Mouse (Mus musculus): Measurements from ENCODE around the gene Atat1. TPM values are rescaled to one million over a fixed set of nuclear protein-coding genes. Genes with fewer than 3 reads are reported as not detected.

The Atat1 gene
- polyA plus RNA-seq, 1 experiment from 2014 or later, result 50.8 TPM

GRCm38 (mm10) chr17:35870151-35870883 is 39.6 kb downstream of the Atat1 start:
- H3K4me2 ChIP-seq (ENCODE audit: low read depth, low read length), result peak overlapping the region; percentile 90
- H3K27me3 ChIP-seq (ENCODE audit: control insufficient read depth, insufficient read depth, low read length), result no peaks in the 10 kb centered on the region
- peak overlapping the region; percentile 85 for H3K9ac ChIP-seq (ENCODE audit: low read length)
- H3K9me3 ChIP-seq (replicated peaks; ENCODE audit: control insufficient read depth, low read length), result peaks cover 5% of the 10 kb centered on the region; the same call in 1 of the 2 replicates
- H3K27ac ChIP-seq (ENCODE audit: low read length), result peak overlapping the region; percentile 99
- peaks cover 6% of the 10 kb centered on the region; the same call in 1 of the 2 replicates for H3K36me3 ChIP-seq (ENCODE audit: control insufficient read depth, insufficient read depth, low read length)
- H3K4me3 ChIP-seq (replicated peaks; ENCODE audit: low read length), result peak overlapping the region; percentile 74
- 46% methylated on average over 9 of the region's 9 CpGs for WGBS
- H3K4me1 ChIP-seq (ENCODE audit: control insufficient read depth, insufficient read depth, low read length), result peaks cover 47% of the 10 kb centered on the region
- ATAC-seq (ENCODE audit: insufficient read depth, low FRiP score), result peak; percentile 23; the same call in 1 of the 2 replicates

GRCm38 (mm10) chr17:35869346-35870067 is 40.4 kb downstream of the Atat1 start:
- peaks cover 6% of the 10 kb centered on the region; the same call in 1 of the 2 replicates for H3K36me3 ChIP-seq (ENCODE audit: control insufficient read depth, insufficient read depth, low read length)

GRCm38 (mm10) chr17:35868961-35869345 is 40.9 kb downstream of the Atat1 start:
- Histone ChIP-seq H3K27ac (ENCODE audit: low read length) (peak overlapping the region; percentile 99), H3K4me2 (ENCODE audit: low read depth, low read length) (peak overlapping the region; percentile 90), H3K36me3 (ENCODE audit: control insufficient read depth, insufficient read depth, low read length) (peaks cover 6% of the 10 kb centered on the region; the same call in 1 of the 2 replicates), H3K4me1 (ENCODE audit: control insufficient read depth, insufficient read depth, low read length) (peaks cover 54% of the 10 kb centered on the region), H3K9ac (ENCODE audit: low read length) (peak overlapping the region; percentile 85), H3K4me3 (replicated peaks; ENCODE audit: low read length) (peak overlapping the region; percentile 74), H3K9me3 (replicated peaks; ENCODE audit: control insufficient read depth, low read length) (peaks cover 5% of the 10 kb centered on the region; the same call in 1 of the 2 replicates), H3K27me3 (ENCODE audit: control insufficient read depth, insufficient read depth, low read length) (no peaks in the 10 kb centered on the region)
- 4% methylated on average over 7 of the region's 7 CpGs for WGBS
- no peak for ATAC-seq (ENCODE audit: insufficient read depth, low FRiP score)

More at GRCm38 (mm10) chr17:35869346-35870067, 40.4 kb downstream of the Atat1 start:
- Histone ChIP-seq H3K9ac (ENCODE audit: low read length) (peak overlapping the region; percentile 85), H3K4me3 (replicated peaks; ENCODE audit: low read length) (peak overlapping the region; percentile 74), H3K4me2 (ENCODE audit: low read depth, low read length) (peak overlapping the region; percentile 90), H3K27ac (ENCODE audit: low read length) (peak overlapping the region; percentile 99), H3K9me3 (replicated peaks; ENCODE audit: control insufficient read depth, low read length) (peaks cover 5% of the 10 kb centered on the region; the same call in 1 of the 2 replicates), H3K27me3 (ENCODE audit: control insufficient read depth, insufficient read depth, low read length) (no peaks in the 10 kb centered on the region), H3K4me1 (ENCODE audit: control insufficient read depth, insufficient read depth, low read length) (peaks cover 54% of the 10 kb centered on the region)
- ATAC-seq (ENCODE audit: insufficient read depth, low FRiP score), result no peak
- WGBS, result 2% methylated on average over 7 of the region's 7 CpGs

DNA sequence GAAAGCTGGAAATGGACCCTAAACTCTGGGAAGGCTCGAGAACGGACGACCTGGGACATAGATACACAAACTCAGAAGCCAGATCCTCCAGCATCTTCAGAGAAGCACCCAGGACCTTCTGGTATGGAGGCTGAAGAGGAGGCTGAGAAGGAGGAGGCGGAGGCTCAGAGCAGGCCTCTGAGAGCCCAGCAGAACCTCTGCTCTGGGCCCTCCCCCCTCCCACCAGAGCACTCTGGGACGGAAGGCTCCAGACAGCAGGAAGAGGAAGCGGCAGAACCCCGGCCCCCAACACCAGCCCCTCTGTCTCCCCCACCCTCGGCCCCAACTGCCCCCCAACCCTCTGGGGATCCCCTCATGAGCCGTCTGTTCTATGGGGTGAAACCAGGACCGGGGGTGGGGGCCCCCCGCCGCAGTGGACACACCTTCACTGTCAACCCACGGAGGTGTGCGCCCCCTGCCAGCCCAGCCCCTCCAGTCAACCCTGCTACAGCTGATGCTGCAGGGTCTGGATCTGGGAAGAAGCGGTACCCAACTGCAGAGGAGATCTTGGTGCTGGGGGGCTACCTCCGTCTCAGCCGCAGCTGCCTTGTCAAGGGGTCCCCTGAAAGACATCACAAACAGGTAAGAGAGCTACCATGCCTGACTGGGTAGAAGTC is 41.6 kb downstream of the Atat1 start:
- Histone ChIP-seq H3K4me2 (ENCODE audit: low read depth, low read length) (peak overlapping the region; percentile 90), H3K9me3 (replicated peaks; ENCODE audit: control insufficient read depth, low read length) (peaks cover 5% of the 10 kb centered on the region; the same call in 1 of the 2 replicates), H3K27ac (ENCODE audit: low read length) (peak overlapping the region; percentile 99), H3K36me3 (ENCODE audit: control insufficient read depth, insufficient read depth, low read length) (peaks cover 6% of the 10 kb centered on the region; the same call in 1 of the 2 replicates), H3K4me3 (replicated peaks; ENCODE audit: low read length) (peak overlapping the region; percentile 74), H3K9ac (ENCODE audit: low read length) (peak overlapping the region; percentile 85), H3K4me1 (ENCODE audit: control insufficient read depth, insufficient read depth, low read length) (peaks cover 54% of the 10 kb centered on the region), H3K27me3 (ENCODE audit: control insufficient read depth, insufficient read depth, low read length) (no peaks in the 10 kb centered on the region)
- no peak for ATAC-seq (ENCODE audit: insufficient read depth, low FRiP score)
- WGBS, result 24% methylated on average over 14 of the region's 17 CpGs

DNA sequence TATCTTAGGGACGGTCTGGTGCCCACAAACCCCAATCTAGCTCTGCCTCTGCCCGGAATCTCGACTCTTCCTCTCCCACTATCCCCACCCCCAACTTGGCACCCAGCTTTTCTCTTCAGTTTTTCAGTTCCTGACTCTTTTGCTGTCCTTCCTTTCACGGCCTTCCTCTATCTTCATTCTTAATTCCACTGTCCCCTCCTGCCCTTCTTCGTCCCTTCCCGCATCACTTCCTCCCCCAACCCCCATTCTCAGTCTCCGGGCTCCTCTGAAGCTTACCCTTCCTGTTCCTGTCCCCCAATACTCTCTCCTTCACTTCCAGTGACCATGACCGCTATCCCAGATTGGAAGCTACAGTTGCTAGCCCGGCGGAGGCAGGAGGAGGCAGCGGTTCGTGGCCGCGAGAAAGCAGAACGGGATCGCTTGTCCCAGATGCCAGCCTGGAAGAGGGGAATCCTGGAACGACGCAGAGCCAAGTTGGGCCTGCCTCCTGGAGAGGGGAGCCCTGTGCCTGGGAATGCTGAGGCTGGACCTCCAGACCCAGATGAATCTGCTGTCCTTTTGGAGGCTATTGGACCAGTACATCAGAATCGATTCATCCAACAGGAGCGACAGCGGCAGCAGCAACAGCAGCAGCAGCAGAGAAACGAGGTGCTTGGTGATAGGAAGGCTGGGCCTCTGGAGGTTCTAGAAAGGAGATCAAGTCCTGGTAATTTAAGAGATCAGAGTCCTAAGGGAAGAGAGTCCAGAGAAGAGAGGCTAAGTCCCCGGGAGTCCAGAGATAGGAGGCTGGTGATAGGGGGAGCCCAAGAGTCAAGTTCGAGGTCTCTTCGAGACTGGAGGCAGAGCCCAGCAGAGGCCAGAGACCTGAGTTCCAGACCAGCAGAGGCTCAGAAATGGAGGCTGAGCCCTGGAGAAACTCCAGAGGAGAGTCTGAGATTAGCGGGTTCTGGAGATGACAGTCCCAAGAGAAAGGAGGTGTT is 42.7 kb downstream of the Atat1 start:
- ATAC-seq (ENCODE audit: insufficient read depth, low FRiP score), result no peak
- Histone ChIP-seq H3K4me1 (ENCODE audit: control insufficient read depth, insufficient read depth, low read length) (peaks cover 49% of the 10 kb centered on the region), H3K9me3 (replicated peaks; ENCODE audit: control insufficient read depth, low read length) (peaks cover 5% of the 10 kb centered on the region; the same call in 1 of the 2 replicates), H3K9ac (ENCODE audit: low read length) (peak overlapping the region; percentile 85), H3K27ac (ENCODE audit: low read length) (peak overlapping the region; percentile 99), H3K27me3 (ENCODE audit: control insufficient read depth, insufficient read depth, low read length) (no peaks in the 10 kb centered on the region), H3K4me3 (replicated peaks; ENCODE audit: low read length) (peak overlapping the region; percentile 74), H3K4me2 (ENCODE audit: low read depth, low read length) (peak overlapping the region; percentile 90), H3K36me3 (ENCODE audit: control insufficient read depth, insufficient read depth, low read length) (peaks cover 6% of the 10 kb centered on the region; the same call in 1 of the 2 replicates)
- WGBS, result 14% methylated on average over 26 of the region's 26 CpGs

DNA sequence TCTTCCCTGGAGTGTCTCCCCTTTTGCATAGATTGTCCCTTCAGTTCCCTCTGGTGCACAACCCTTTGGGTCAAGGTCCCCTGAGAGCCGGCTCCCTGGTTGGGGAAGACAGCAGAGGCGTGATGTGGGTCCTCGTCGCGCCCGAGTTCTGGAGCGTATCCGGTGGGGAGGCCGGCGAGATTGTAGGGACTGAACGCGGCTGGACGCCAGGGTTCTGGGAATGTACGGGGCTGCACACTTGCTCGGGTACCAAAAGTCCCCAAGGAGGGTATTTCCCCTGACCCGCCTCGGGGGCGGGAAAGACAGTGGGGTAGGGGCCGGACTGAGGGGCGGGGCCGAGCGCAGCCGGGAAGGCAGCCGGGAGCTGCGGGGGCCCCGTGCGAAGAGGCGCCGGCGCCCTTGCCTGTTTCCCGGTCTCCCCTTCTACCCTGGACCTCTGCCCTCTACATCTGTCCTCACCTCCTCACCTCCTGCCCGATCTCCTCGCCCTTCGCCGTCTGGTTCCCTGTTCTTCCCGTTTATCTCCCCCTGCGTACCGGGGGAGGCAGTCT is 43.5 kb downstream of the Atat1 start:
- Histone ChIP-seq H3K27ac (ENCODE audit: low read length) (peak overlapping the region; percentile 99), H3K9me3 (replicated peaks; ENCODE audit: control insufficient read depth, low read length) (peaks cover 3% of the 10 kb centered on the region; the same call in 1 of the 2 replicates), H3K4me3 (replicated peaks; ENCODE audit: low read length) (peak overlapping the region; percentile 74), H3K9ac (ENCODE audit: low read length) (peak overlapping the region; percentile 85), H3K27me3 (ENCODE audit: control insufficient read depth, insufficient read depth, low read length) (no peaks in the 10 kb centered on the region), H3K36me3 (ENCODE audit: control insufficient read depth, insufficient read depth, low read length) (peaks cover 4% of the 10 kb centered on the region; the same call in 1 of the 2 replicates), H3K4me2 (ENCODE audit: low read depth, low read length) (peak overlapping the region; percentile 90), H3K4me1 (ENCODE audit: control insufficient read depth, insufficient read depth, low read length) (peaks cover 49% of the 10 kb centered on the region)
- ATAC-seq (ENCODE audit: insufficient read depth, low FRiP score), result peak; percentile 56
- under 1% methylated on average over 38 of the region's 38 CpGs for WGBS

DNA sequence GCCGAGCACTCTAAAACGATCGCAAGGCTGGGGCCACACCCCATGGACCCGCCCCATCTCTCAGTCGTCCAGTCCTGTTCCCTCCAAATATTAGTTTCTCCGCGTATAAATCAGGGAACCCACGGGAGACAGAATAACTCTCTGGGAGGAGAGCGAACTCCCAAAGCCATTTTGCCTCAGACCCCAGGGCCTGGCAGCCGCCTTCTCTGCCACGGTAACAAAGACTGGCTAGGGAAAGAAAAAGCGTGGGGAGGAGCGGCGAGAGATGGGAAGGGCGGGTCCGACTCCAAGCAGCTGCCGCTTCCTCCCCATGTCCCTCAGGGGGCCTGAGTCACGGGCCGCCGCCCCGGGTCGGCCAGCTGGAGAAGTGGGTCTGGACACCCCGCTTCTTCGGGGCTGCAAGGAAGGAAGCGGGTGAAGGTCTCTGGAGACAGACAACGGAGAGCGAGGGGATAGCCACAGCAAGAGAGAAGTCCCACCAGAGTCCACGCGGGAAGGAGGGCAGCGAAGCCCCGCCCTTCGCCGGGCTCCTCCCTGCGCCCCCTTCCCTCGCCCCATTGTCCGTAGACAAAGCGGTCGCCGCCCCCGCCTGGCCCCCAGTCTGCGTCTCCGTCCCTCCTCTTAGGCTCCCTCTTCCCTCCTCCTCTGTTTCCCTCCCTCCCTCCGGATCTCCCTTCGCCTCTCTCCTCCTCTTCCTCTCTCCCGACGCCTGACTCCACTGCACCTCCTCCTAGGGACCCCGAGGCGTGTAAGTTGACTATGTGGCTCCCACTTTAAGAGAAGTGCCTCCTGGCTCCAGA is 44.2 kb downstream of the Atat1 start, which contains the start of gene Ppp1r18:
Gene Ppp1r18, plus strand, starts transcription at position 113 of the 800 bp plus-strand sequence.
- WGBS, result under 1% methylated on average over 46 of the region's 48 CpGs
- H3K27me3 ChIP-seq (ENCODE audit: control insufficient read depth, insufficient read depth, low read length), result no peaks in the 10 kb centered on the region

More for the DNA sequence above, 44.2 kb downstream of the Atat1 start, which contains the start of gene Ppp1r18:
- Histone ChIP-seq H3K4me1 (ENCODE audit: control insufficient read depth, insufficient read depth, low read length) (peaks cover 46% of the 10 kb centered on the region), H3K27ac (ENCODE audit: low read length) (peak within 1 kb of the TSS; percentile 99), H3K4me3 (replicated peaks; ENCODE audit: low read length) (peak within 1 kb of the TSS; percentile 74), H3K9ac (ENCODE audit: low read length) (peak within 1 kb of the TSS; percentile 85), H3K36me3 (ENCODE audit: control insufficient read depth, insufficient read depth, low read length) (no peaks in the 10 kb centered on the region), H3K9me3 (replicated peaks; ENCODE audit: control insufficient read depth, low read length) (no peaks in the 10 kb centered on the region), H3K4me2 (ENCODE audit: low read depth, low read length) (peak within 1 kb of the TSS; percentile 90)
- ATAC-seq (ENCODE audit: insufficient read depth, low FRiP score), result peak; percentile 67

Measured in stomach, embryonic 16.5 days (tissue).